Mouse (Mus musculus): ENCODE results near the gene Prkca. TPM values are rescaled to one million over a fixed set of nuclear protein-coding genes. Genes with fewer than 3 reads are reported as not detected.

Gene Prkca
- polyA plus RNA-seq, 1 experiment, result 42.3 TPM

GRCm38 (mm10) chr11:107991990-107992389, 351.7 kb downstream of the Prkca start:
- Histone ChIP-seq H3K4me1 (ENCODE audit: control insufficient read depth, insufficient read depth, low read length) (peaks cover under 1% of the 10 kb centered on the region), H3K4me3 (ENCODE audit: insufficient read depth, low read length) (no peak overlapping the region), H3K27ac (ENCODE audit: insufficient read depth, low read length) (no peak overlapping the region)
- TF ChIP-seq POLR2A (IDR thresholded peaks at IDR 0.05; ENCODE audit: extremely low read depth, insufficient read depth, low read length) (no peak), CTCF (IDR thresholded peaks at IDR 0.05; ENCODE audit: extremely low read depth, insufficient read depth, low read length) (no peak)

- TF ChIP-seq CTCF (IDR thresholded peaks at IDR 0.05; ENCODE audit: extremely low read depth, insufficient read depth, low read length), result no peak
- Histone ChIP-seq H3K27ac (ENCODE audit: insufficient read depth, low read length) (no peak overlapping the region), H3K4me1 (ENCODE audit: control insufficient read depth, insufficient read depth, low read length) (no peaks in the 10 kb centered on the region; the same call in 1 of the 2 replicates), H3K4me3 (ENCODE audit: insufficient read depth, low read length) (no peak overlapping the region)
Observed at GRCm38 (mm10) chr11:107989241-107989640, 354.5 kb downstream of the Prkca start.

DNA sequence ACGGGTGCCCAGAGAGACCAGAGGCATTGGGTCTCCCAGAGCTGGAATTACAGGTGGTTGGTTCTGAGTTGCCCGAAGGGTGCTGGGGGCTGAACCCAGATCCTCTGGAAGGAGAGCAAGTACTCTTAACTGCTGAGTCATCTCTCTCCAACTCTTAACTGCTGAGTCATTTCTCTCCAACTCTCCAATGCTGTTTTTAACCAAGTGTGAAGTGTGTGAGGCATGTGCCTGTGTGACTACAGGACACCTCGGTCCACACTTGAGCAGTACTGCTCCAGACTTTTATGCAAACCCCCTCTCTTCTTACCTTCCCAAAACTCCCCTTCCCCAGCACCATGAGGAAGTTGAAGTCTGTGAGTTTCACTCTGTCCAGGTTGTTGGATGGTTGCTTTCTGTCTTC, 357.8 kb downstream of the Prkca start:
- Histone ChIP-seq H3K4me1 (ENCODE audit: control insufficient read depth, insufficient read depth, low read length) (no peaks in the 10 kb centered on the region; the same call in 1 of the 2 replicates), H3K4me3 (ENCODE audit: insufficient read depth, low read length) (no peak overlapping the region), H3K27ac (ENCODE audit: insufficient read depth, low read length) (no peak overlapping the region)
- TF ChIP-seq POLR2A (IDR thresholded peaks at IDR 0.05; ENCODE audit: extremely low read depth, insufficient read depth, low read length) (no peak), CTCF (IDR thresholded peaks at IDR 0.05; ENCODE audit: extremely low read depth, insufficient read depth, low read length) (no peak)

DNA sequence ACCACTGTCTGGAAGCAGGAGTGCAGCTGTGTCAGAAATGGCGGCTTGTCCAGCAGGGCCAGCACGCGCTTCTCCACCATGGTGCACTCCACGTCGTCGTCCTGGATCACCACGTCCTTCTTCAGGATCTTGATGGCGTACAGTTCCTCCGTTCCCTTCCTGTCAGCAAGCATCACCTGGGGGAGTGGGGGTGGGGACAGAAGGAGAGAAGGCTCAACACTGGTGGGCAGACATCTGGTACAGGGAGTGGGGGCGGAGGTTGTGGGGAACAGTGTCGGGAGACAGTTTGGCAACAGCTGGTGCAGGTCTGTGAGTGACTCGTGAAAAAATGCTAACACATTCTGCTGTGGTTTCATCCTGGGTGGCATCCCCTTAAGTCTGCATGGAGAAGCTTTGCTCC, 359.8 kb downstream of the Prkca start:
- H3K4me1 ChIP-seq (ENCODE audit: control insufficient read depth, insufficient read depth, low read length), result no peaks in the 10 kb centered on the region; the same call in 1 of the 2 replicates
- H3K27ac ChIP-seq (ENCODE audit: insufficient read depth, low read length), result no peak overlapping the region
- no peak overlapping the region for H3K4me3 ChIP-seq (ENCODE audit: insufficient read depth, low read length)
- no peak for TF ChIP-seq CTCF (IDR thresholded peaks at IDR 0.05; ENCODE audit: extremely low read depth, insufficient read depth, low read length)
- TF ChIP-seq POLR2A (IDR thresholded peaks at IDR 0.05; ENCODE audit: extremely low read depth, insufficient read depth, low read length), result no peak

DNA sequence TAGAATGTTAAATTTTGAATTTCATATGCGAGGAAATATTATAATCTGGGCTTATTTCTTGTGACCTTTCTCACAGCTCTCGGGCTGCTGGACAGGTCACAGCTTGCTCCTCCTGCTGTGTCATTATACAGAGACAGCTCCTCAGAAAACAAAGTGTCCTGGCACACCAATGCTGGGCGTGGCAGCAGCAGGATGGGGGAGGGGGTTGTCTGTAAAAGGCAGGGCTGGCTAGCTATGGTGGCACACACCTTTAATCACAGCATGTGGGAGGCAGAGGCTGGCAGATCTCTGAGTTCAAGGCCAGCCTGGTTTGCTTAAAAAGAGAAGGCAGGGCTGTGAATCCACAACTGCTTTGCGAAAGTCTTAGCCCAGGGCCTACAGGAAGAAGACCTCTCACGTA, 360.5 kb downstream of the Prkca start:
- Histone ChIP-seq H3K4me3 (ENCODE audit: insufficient read depth, low read length) (no peak overlapping the region), H3K4me1 (ENCODE audit: control insufficient read depth, insufficient read depth, low read length) (no peaks in the 10 kb centered on the region; the same call in 1 of the 2 replicates)
- TF ChIP-seq POLR2A (IDR thresholded peaks at IDR 0.05; ENCODE audit: extremely low read depth, insufficient read depth, low read length) (no peak), CTCF (IDR thresholded peaks at IDR 0.05; ENCODE audit: extremely low read depth, insufficient read depth, low read length) (no peak)

DNA sequence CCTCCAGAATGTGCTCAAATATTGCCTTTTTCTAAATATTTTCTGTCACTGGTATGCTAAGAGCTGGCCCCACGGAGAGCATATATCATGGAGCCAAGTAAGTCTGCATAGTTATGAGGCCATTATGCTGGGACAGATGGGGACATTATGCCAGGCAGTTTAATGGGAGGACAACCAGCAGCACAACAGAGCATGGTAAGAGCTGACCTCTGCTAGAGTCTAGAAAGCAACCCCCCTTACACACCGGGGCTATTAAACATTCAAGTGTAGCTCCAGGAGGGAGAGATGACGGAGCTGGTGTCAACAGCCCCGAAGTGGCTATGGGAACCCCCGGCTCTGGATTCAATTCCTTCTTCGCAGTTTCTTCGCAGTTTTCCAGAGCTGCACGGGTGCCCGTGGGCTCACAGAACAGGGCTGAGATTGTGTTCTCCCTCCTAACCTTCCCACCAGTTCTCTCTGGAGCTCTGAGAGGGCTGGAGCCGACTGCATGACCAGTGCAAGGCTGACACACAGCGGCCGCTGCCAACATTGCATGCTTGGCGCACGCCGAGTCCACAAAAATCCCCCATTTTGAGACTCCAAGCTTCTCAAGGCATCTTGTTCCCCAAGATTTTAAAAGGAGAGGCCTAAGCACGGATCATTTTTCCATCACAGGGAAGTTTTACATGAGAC, 361.4 kb downstream of the Prkca start:
- TF ChIP-seq CTCF (IDR thresholded peaks at IDR 0.05; ENCODE audit: extremely low read depth, insufficient read depth, low read length), result peak; percentile 89
- TF ChIP-seq POLR2A (IDR thresholded peaks at IDR 0.05; ENCODE audit: extremely low read depth, insufficient read depth, low read length), result no peak
- H3K4me1 ChIP-seq (ENCODE audit: control insufficient read depth, insufficient read depth, low read length), result no peaks in the 10 kb centered on the region; the same call in 1 of the 2 replicates
- no peak overlapping the region for H3K27ac ChIP-seq (ENCODE audit: insufficient read depth, low read length)
- no peak overlapping the region for H3K4me3 ChIP-seq (ENCODE audit: insufficient read depth, low read length)

More for the DNA sequence above, 360.5 kb downstream of the Prkca start:
- H3K27ac ChIP-seq (ENCODE audit: insufficient read depth, low read length), result no peak overlapping the region

DNA sequence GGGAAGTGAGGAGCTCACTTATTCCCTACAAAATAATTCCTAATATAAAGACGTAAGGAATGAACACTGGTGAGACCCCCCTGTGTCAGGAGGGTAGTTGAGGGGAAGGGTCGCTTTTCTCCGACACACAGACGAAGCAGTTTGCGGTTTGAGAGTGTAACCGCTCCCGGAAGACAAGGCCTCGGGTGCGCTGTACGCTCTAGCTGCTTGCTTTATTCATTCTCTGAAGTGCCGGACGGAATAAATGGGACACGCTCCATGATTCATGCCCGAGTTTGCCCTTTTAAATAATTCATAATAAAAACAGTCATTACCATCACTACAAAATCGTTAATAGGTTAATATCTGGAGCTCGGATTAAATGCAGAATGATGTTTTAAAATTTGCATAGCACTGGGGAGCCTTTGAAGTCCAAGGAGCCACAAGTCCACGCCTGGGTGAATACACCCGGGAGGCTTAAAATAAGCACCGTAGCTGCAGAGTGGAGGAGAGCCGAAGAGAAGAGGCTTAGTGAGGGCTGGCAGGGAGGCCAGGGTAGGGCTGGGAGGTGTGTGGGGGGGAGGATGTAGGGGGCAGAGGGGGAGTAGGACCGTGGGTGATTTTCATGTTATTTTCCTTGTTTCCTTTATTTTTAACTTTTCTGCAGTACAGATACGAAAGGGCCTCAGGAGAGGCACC, 364.1 kb downstream of the Prkca start:
- TF ChIP-seq CTCF (IDR thresholded peaks at IDR 0.05; ENCODE audit: extremely low read depth, insufficient read depth, low read length) (no peak), POLR2A (IDR thresholded peaks at IDR 0.05; ENCODE audit: extremely low read depth, insufficient read depth, low read length) (no peak)
- Histone ChIP-seq H3K27ac (ENCODE audit: insufficient read depth, low read length) (no peak overlapping the region), H3K4me3 (ENCODE audit: insufficient read depth, low read length) (no peak overlapping the region), H3K4me1 (ENCODE audit: control insufficient read depth, insufficient read depth, low read length) (no peaks in the 10 kb centered on the region; the same call in 1 of the 2 replicates)

GRCm38 (mm10) chr11:107969943-107970342, 373.8 kb downstream of the Prkca start:
- Histone ChIP-seq H3K4me1 (ENCODE audit: control insufficient read depth, insufficient read depth, low read length) (no peaks in the 10 kb centered on the region), H3K4me3 (ENCODE audit: insufficient read depth, low read length) (no peak overlapping the region), H3K27ac (ENCODE audit: insufficient read depth, low read length) (no peak overlapping the region)
- no peak for TF ChIP-seq POLR2A (IDR thresholded peaks at IDR 0.05; ENCODE audit: extremely low read depth, insufficient read depth, low read length)
- no peak for TF ChIP-seq CTCF (IDR thresholded peaks at IDR 0.05; ENCODE audit: extremely low read depth, insufficient read depth, low read length)

DNA sequence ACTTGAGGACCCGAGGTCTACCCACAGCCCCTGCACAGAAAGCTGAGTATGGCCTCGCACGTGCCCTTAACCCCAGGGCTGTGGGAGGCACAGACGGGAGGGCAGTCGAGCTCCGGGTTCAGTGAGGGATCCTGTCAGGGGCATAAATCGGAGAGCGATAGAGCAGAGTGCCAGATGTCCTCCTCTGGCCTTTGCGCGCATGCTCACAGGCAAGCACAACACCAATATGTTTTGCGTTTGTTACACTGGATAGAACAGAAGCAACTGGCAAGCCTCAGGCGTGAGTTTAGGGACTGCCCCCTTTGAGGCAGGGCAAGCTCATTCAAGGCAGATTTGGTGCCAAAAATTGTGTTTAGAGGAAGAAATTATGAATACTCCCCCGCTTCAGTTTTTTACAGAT, 375.6 kb downstream of the Prkca start:
- Histone ChIP-seq H3K27ac (ENCODE audit: insufficient read depth, low read length) (no peak overlapping the region), H3K4me1 (ENCODE audit: control insufficient read depth, insufficient read depth, low read length) (no peaks in the 10 kb centered on the region), H3K4me3 (ENCODE audit: insufficient read depth, low read length) (no peak overlapping the region)
- no peak for TF ChIP-seq POLR2A (IDR thresholded peaks at IDR 0.05; ENCODE audit: extremely low read depth, insufficient read depth, low read length)
- TF ChIP-seq CTCF (IDR thresholded peaks at IDR 0.05; ENCODE audit: extremely low read depth, insufficient read depth, low read length), result no peak

GRCm38 (mm10) chr11:107966229-107966628, 377.5 kb downstream of the Prkca start:
- no peak for TF ChIP-seq CTCF (IDR thresholded peaks at IDR 0.05; ENCODE audit: extremely low read depth, insufficient read depth, low read length)
- TF ChIP-seq POLR2A (IDR thresholded peaks at IDR 0.05; ENCODE audit: extremely low read depth, insufficient read depth, low read length), result no peak
- H3K27ac ChIP-seq (ENCODE audit: insufficient read depth, low read length), result no peak overlapping the region
- H3K4me3 ChIP-seq (ENCODE audit: insufficient read depth, low read length), result no peak overlapping the region

More at GRCm38 (mm10) chr11:107966229-107966628, 377.5 kb downstream of the Prkca start:
- no peaks in the 10 kb centered on the region for H3K4me1 ChIP-seq (ENCODE audit: control insufficient read depth, insufficient read depth, low read length)
